Mouse (Mus musculus): ENCODE results near the gene Armc2.

- no peak for TF ChIP-seq CTCF (conservative IDR thresholded peaks at IDR 0.05; ENCODE audit: low read length)
- no peak for TF ChIP-seq NANOG (IDR thresholded peaks at IDR 0.05; ENCODE audit: borderline replicate concordance, low read length)
These were observed 128.7 kb downstream of the Armc2 start for GRCm38 (mm10) chr10:41889566-41889965.
